Mouse (Mus musculus) lung, adult 2 months (tissue): ENCODE results near the gene Slc34a1. TPM values are rescaled to one million over a fixed set of nuclear protein-coding genes. Genes with fewer than 3 reads are reported as not detected.

Experiments used
- DNase-seq: peaks from one replicate; pipeline ENCODE4 v3.0.0; 2022
- H3K4me1 ChIP-seq: fragments of 200-500 bp; 2 replicates; pipeline ENCODE4 v1.6.1; 2011; ENCODE audit warnings: low read length; ENCODE audit not compliant: control insufficient read depth, insufficient read depth
- H3K4me3 ChIP-seq: fragments of 200-500 bp; replicated peaks from 2 replicates; pipeline ENCODE3; 2011; ENCODE audit warnings: low read depth, mild to moderate bottlenecking, control low read depth, low read length; ENCODE audit errors: extremely low read depth
- CTCF ChIP-seq: fragments of 200-500 bp; IDR thresholded peaks from 2 replicates; pipeline ENCODE4 v1.5.1; 2011; ENCODE audit warnings: mild to moderate bottlenecking, low read length, control low read depth; ENCODE audit not compliant: insufficient read depth
- POLR2A ChIP-seq: fragments of 200-500 bp; IDR thresholded peaks from 2 replicates; pipeline ENCODE4 v1.6.1; 2011; ENCODE audit warnings: low read depth, mild to moderate bottlenecking, control low read depth, low read length, borderline replicate concordance; ENCODE audit errors: extremely low read depth
- WGBS: fragments of 180-500 bp; shearing (Covaris S2); methylation state at CpG from one replicate; pipeline ENCODE4 v1.1.7; 2018; 5-methylcytosine and 5-hydroxymethylcytosine counted together
- polyA plus RNA-seq: library from polyadenylated mRNA; depleted of rRNA; stranded (reverse); fragments of >200 nt; gene quantifications from 2 replicates; pipeline ENCODE4 v1.2.3, GENCODE M21; 2012

The Slc34a1 gene
- polyA plus RNA-seq, 1 experiment = 0.28 TPM

DNA sequence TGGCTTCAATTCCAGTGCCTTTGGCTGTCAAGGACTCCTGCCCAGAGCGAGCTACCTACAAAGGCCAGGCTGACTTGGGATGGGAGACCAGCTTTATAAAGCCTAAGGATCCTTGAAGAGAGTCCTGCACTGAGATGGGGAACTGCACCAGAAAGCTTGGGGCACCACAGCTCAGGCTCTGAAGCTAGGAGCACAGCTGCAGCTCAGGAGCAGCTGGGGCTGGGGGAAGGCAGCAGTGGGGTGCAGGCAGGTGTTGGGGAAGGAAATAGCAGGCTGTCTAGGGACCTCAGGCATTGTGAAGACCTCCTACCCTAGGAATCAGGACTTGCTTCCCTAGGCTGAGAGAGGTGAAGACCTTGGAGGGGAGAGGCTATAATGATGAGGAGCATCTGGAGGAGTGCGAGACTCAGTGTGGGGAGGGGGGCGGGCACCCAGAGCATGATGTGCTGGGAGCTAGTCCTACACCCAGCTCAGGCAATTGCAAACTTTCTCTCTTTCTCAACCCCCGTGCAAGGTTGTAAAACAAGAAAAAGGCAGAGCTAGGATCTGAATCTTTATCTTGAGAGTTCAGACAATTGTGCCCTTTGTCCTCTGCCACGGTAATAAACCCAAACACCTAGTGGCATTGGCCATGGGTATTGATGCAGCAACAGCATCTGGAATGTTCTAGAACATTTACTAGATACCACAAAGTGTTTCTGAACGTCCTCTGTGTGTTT is 23.6 kb upstream of the Slc34a1 start:
- H3K4me3 ChIP-seq = no peak overlapping the region
- TF ChIP-seq POLR2A = no peak
- no peak for TF ChIP-seq CTCF
- H3K4me1 ChIP-seq = no peaks in the 10 kb centered on the region
- DNase-seq = no peak
- WGBS = 60% methylated on average over 6 of the region's 6 CpGs

- TF ChIP-seq CTCF (no peak), POLR2A (no peak)
- no peaks in the 10 kb centered on the region for H3K4me1 ChIP-seq
- WGBS = 40% methylated on average over 2 of the region's 2 CpGs
- no peak overlapping the region for H3K4me3 ChIP-seq
- DNase-seq = no peak
Observed at GRCm38 (mm10) chr13:55375877-55376276, 22.1 kb upstream of the Slc34a1 start.

- 33% methylated on average over 32 of the region's 32 CpGs for WGBS
- no peak for DNase-seq
- Histone ChIP-seq H3K4me1 (no peaks in the 10 kb centered on the region), H3K4me3 (no peak overlapping the region)
- no peak for TF ChIP-seq CTCF
- no peak for TF ChIP-seq POLR2A
Observed at GRCm38 (mm10) chr13:55378907-55379580, 18.9 kb upstream of the Slc34a1 start.

- TF ChIP-seq CTCF (no peak), POLR2A (no peak)
- Histone ChIP-seq H3K4me1 (no peaks in the 10 kb centered on the region), H3K4me3 (no peak overlapping the region)
- WGBS = 82% methylated on average over 4 of the region's 4 CpGs
- no peak for DNase-seq
Observed at GRCm38 (mm10) chr13:55381790-55382189, 16.2 kb upstream of the Slc34a1 start.

- no peak for TF ChIP-seq CTCF
- TF ChIP-seq POLR2A = no peak
- Histone ChIP-seq H3K4me3 (no peak overlapping the region), H3K4me1 (no peaks in the 10 kb centered on the region)
- 81% methylated on average over 3 of the region's 3 CpGs for WGBS
- no peak for DNase-seq
Observed at GRCm38 (mm10) chr13:55390644-55391043, 7.3 kb upstream of the Slc34a1 start.

DNA sequence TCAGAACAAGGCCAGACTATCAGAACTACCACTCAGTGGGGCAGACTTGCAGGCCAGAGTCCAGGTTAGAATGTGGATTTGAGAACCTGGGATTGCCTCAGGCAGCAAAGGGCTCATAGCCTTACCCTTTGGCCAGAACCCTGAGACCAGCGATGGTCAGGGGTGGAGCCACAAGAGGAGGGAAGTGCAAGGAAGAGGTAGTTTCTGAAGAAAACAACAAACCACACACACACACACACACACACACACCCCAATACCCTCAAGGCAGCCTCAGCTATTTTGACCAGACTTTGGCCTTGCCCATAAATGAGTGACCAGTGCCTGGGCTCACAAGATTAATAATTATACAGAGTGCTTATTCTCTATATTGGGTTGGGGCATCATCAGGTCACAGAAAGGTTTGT is 6.4 kb upstream of the Slc34a1 start:
- Histone ChIP-seq H3K4me3 (no peak overlapping the region), H3K4me1 (no peaks in the 10 kb centered on the region)
- TF ChIP-seq POLR2A (no peak), CTCF (no peak)
- WGBS = 72% methylated on average over 1 of the region's 1 CpGs
- no peak for DNase-seq

DNA sequence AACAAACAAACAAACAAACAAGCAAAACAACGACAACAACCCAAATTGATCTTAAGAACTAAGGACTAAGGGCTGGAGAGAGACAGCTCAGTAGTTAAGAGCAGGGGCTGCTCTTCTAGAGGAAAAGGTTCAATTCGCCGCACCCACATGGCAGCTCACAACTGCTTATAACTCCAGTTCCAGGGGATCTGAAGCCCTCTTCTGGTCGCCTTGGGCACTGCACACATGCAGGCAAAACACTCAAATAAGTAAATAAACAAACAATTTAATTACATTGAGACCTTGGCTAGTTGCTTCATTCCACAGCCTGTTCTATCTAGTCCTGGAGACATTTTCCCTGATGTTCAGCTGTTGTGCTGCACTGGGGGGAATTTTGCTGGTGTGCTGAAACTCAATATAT is 5.1 kb upstream of the Slc34a1 start:
- TF ChIP-seq POLR2A (no peak), CTCF (peak; percentile 34; the same call in 1 of the 2 replicates)
- 69% methylated on average over 4 of the region's 4 CpGs for WGBS
- no peak for DNase-seq
- H3K4me3 ChIP-seq = no peak overlapping the region
- no peaks in the 10 kb centered on the region for H3K4me1 ChIP-seq

- H3K4me1 ChIP-seq = no peaks in the 10 kb centered on the region
- TF ChIP-seq POLR2A (no peak), CTCF (no peak)
- 55% methylated on average over 5 of the region's 5 CpGs for WGBS
- DNase-seq = no peak
- no peak overlapping the region for H3K4me3 ChIP-seq
Observed at GRCm38 (mm10) chr13:55399300-55400038, 1.5 kb downstream of the Slc34a1 start.

DNA sequence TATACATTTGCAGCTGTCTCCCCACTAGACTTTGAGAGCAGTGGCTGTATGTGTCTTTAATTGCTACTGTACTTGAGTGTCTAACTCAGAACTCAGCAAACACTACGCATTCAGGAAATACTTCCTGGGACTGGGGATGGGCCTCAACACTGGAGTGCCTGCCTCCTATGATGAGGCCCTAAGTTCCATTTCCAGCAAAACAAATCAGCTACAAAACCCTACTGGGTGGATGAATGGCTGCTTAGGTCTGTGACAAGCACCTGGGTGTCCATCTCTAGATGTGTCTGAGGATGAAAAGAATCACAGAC is 2.0 kb downstream of the Slc34a1 start:
- no peak for DNase-seq
- Histone ChIP-seq H3K4me1 (no peaks in the 10 kb centered on the region), H3K4me3 (no peak overlapping the region)
- TF ChIP-seq CTCF (no peak), POLR2A (no peak)
- 27% methylated on average over 1 of the region's 1 CpGs for WGBS
